Mouse (Mus musculus) cerebellum, adult 2 months (tissue): ENCODE results near the gene Dnaaf5. TPM values are rescaled to one million over a fixed set of nuclear protein-coding genes. Genes with fewer than 3 reads are reported as not detected.

Experiments
- DNase-seq, 2 experiments: peaks; one replicate each; pipeline ENCODE4 v3.0.0; 2021
- H3K27ac ChIP-seq: fragments of 200-500 bp; 2 replicates; pipeline ENCODE4 v1.5.1; 2012; ENCODE audit warnings: low read length, control low read depth, inconsistent platforms; ENCODE audit not compliant: insufficient read depth
- H3K27me3 ChIP-seq: fragments of 200-500 bp; 2 replicates; pipeline ENCODE4 v1.6.1; 2012; ENCODE audit warnings: inconsistent platforms, mild to moderate bottlenecking, low read length, moderate library complexity; ENCODE audit not compliant: control insufficient read depth, insufficient read depth
- H3K4me1 ChIP-seq: fragments of 200-500 bp; 2 replicates; pipeline ENCODE4 v1.6.1; 2011; ENCODE audit warnings: low read length; ENCODE audit not compliant: control insufficient read depth, insufficient read depth
- H3K4me3 ChIP-seq: fragments of 200-500 bp; replicated peaks from 2 replicates; pipeline ENCODE3; 2011; ENCODE audit warnings: mild to moderate bottlenecking, low read depth, low read length, control low read depth; ENCODE audit not compliant: insufficient read depth
- CTCF ChIP-seq: fragments of 200-500 bp; IDR thresholded peaks from 2 replicates; pipeline ENCODE4 v1.5.1; 2011; ENCODE audit warnings: low read depth, mild to moderate bottlenecking, control low read depth, low read length, moderate library complexity, borderline replicate concordance; ENCODE audit not compliant: insufficient read depth
- POLR2A ChIP-seq: fragments of 200-500 bp; IDR thresholded peaks from 2 replicates; pipeline ENCODE4 v1.6.1; 2011; ENCODE audit warnings: low read length, control low read depth, borderline replicate concordance; ENCODE audit not compliant: insufficient read depth
- WGBS: fragments of 180-500 bp; shearing (Covaris S2); methylation state at CpG from one replicate; pipeline ENCODE4 v1.1.7; 2018; 5-methylcytosine and 5-hydroxymethylcytosine counted together
- polyA plus RNA-seq: library from polyadenylated mRNA; depleted of rRNA; stranded (reverse); fragments of >200 nt; gene quantifications from 2 replicates; pipeline ENCODE4 v1.2.3, GENCODE M21; 2012; rRNA removed

Gene Dnaaf5
- polyA plus RNA-seq: 7.0 and 7.9 TPM in 2 replicates

GRCm38 (mm10) chr5:139149681-139150602, at the start of gene Dnaaf5, which contains the start of gene Prkar1b:
Dnaaf5 (plus strand) TSS chr5:139150223.
Prkar1b (minus strand) TSS chr5:139150001.
- Histone ChIP-seq H3K27me3 (no peaks in the 10 kb centered on the region), H3K4me1 (peaks cover 40% of the 10 kb centered on the region), H3K4me3 (peak within 1 kb of the TSS; percentile 56), H3K27ac (peak within 1 kb of the TSS; percentile 27)
- TF ChIP-seq POLR2A (0 out of 2 replicates have a peak, but pooled peaks have one; percentile 24), CTCF (no peak)
- 1% methylated on average over 87 of the region's 87 CpGs for WGBS
- peak; percentile 95 to 97 for DNase-seq

- Histone ChIP-seq H3K4me3 (no peak overlapping the region), H3K27ac (no peak overlapping the region; the same call in 1 of the 2 replicates), H3K27me3 (no peaks in the 10 kb centered on the region), H3K4me1 (peaks cover 33% of the 10 kb centered on the region)
- whole genome bisulfite sequencing: 40% methylated on average over 6 of the region's 6 CpGs
- DNase-seq: no peak
- TF ChIP-seq CTCF: no peak
- no peak for TF ChIP-seq POLR2A
Observed at GRCm38 (mm10) chr5:139101783-139102182, 48.2 kb upstream of the Dnaaf5 start.

GRCm38 (mm10) chr5:139107815-139108214, 42.2 kb upstream of the Dnaaf5 start:
- Histone ChIP-seq H3K4me3 (no peak overlapping the region), H3K4me1 (peaks cover 7% of the 10 kb centered on the region), H3K27ac (no peak overlapping the region), H3K27me3 (no peaks in the 10 kb centered on the region)
- DNase-seq: peak in 1 of 2 experiments; percentile 33
- 56% methylated on average over 9 of the region's 9 CpGs for WGBS
- TF ChIP-seq POLR2A (no peak), CTCF (peak; percentile 76)

- Histone ChIP-seq H3K27ac (no peak overlapping the region), H3K4me1 (peaks cover 7% of the 10 kb centered on the region), H3K27me3 (no peaks in the 10 kb centered on the region), H3K4me3 (no peak overlapping the region)
- no peak for DNase-seq
- 88% methylated on average over 2 of the region's 2 CpGs for WGBS
- no peak for TF ChIP-seq CTCF
- no peak for TF ChIP-seq POLR2A
Observed at GRCm38 (mm10) chr5:139110140-139110855, 39.7 kb upstream of the Dnaaf5 start.

GRCm38 (mm10) chr5:139111991-139112390, 38.0 kb upstream of the Dnaaf5 start:
- TF ChIP-seq CTCF (no peak), POLR2A (no peak)
- no peaks in the 10 kb centered on the region for H3K27me3 ChIP-seq
- H3K4me3 ChIP-seq: no peak overlapping the region
- H3K4me1 ChIP-seq: peaks cover 7% of the 10 kb centered on the region
- 34% methylated on average over 9 of the region's 9 CpGs for WGBS
- no peak for DNase-seq
- no peak overlapping the region for H3K27ac ChIP-seq

- DNase-seq: no peak
- WGBS: 69% methylated on average over 9 of the region's 9 CpGs
- no peaks in the 10 kb centered on the region for H3K27me3 ChIP-seq
- TF ChIP-seq CTCF (no peak), POLR2A (no peak)
- peaks cover 7% of the 10 kb centered on the region for H3K4me1 ChIP-seq
- H3K4me3 ChIP-seq: no peak overlapping the region
- no peak overlapping the region for H3K27ac ChIP-seq
Observed at GRCm38 (mm10) chr5:139112418-139112817, 37.6 kb upstream of the Dnaaf5 start.

- WGBS: 61% methylated on average over 4 of the region's 4 CpGs
- Histone ChIP-seq H3K4me1 (peaks cover 10% of the 10 kb centered on the region), H3K27ac (no peak overlapping the region), H3K27me3 (no peaks in the 10 kb centered on the region), H3K4me3 (no peak overlapping the region)
- no peak for TF ChIP-seq CTCF
- no peak for TF ChIP-seq POLR2A
- no peak for DNase-seq
Observed at GRCm38 (mm10) chr5:139114876-139115275, 35.1 kb upstream of the Dnaaf5 start.

- no peak for TF ChIP-seq POLR2A
- TF ChIP-seq CTCF: no peak
- H3K27ac ChIP-seq: no peak overlapping the region
- 96% methylated on average over 7 of the region's 7 CpGs for WGBS
- peaks cover 10% of the 10 kb centered on the region for H3K4me1 ChIP-seq
- no peak for DNase-seq
- no peak overlapping the region for H3K4me3 ChIP-seq
- no peaks in the 10 kb centered on the region for H3K27me3 ChIP-seq
Observed at GRCm38 (mm10) chr5:139115507-139115906, 34.5 kb upstream of the Dnaaf5 start.
